Mouse (Mus musculus): ENCODE data around the gene Dstn. TPM values are rescaled to one million over a fixed set of nuclear protein-coding genes. Genes with fewer than 3 reads are reported as not detected.

The Dstn gene
- 227 and 275 TPM in 2 replicates for polyA plus RNA-seq (2012; rRNA removed)

DNA sequence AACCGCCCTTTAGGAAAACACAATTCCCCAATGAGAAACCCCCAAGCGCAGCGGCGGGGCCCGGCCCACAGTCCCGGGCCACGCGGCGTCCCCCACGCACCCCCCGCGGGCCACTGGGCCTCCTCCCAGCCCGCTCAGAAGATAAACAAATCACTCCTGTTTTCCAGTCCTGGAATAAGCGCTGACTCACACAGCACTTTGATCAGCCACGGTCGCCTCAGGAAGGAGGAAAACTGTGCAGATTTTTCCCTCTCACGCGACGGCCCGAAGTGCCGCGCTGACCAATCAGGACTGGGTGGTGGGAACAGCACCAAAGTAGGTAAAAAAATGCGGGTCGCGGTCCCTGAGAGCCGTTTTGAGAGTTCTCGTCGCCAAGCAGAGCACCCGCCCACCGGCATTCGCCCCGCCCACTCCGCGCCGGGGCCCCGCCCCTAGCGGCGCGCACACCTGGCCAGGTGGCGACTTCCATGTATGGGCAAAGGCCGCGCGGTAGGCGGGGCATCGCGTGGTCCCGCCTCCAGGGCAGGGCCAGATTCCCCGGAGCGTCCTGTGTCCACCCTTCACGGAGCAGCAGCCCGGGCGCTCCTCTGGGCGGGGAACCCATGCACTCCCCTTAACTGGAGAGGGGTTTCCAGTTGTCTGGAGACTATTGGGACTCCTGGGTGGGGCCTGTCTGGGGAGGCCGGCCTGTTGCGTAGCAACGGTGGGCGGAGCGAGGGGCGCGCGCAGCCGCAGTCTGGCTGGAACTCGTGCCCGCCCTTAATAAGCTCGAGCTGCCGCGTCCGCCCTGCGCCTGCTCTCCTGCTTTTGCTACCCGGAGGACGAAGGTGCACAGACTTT is at the start of gene Dstn:
TSS of gene Dstn (plus strand) at position 561 of the 840 bp plus-strand sequence.
- under 1% methylated on average over 71 of the region's 71 CpGs for WGBS

DNA sequence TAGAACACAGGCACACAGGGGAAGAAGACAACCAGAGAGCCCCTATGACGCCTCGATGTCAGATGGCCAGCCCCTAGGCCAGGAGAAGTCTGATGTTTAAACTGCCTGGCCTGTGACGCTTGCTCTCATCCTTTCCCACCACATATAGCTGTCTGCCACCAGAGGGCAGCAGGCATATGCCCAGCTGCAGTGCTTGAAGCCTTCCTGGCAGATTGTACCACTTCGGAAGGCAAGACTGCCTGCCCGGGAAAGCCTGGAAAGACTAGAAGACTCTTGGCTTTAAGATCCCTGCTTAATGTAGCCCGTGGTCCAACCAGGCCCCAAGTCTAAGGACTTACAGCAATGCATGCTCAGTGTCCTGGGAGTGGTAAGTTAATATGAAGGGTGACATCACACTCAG is 47.8 kb upstream of the Dstn start:
- peak; percentile 65 for DNase-seq (ENCODE audit: low read depth, low spot score)
- WGBS: 2% methylated on average over 6 of the region's 6 CpGs

More for the DNA sequence above, at the start of gene Dstn:
- no peak for DNase-seq (ENCODE audit: low read depth, low spot score)

DNA sequence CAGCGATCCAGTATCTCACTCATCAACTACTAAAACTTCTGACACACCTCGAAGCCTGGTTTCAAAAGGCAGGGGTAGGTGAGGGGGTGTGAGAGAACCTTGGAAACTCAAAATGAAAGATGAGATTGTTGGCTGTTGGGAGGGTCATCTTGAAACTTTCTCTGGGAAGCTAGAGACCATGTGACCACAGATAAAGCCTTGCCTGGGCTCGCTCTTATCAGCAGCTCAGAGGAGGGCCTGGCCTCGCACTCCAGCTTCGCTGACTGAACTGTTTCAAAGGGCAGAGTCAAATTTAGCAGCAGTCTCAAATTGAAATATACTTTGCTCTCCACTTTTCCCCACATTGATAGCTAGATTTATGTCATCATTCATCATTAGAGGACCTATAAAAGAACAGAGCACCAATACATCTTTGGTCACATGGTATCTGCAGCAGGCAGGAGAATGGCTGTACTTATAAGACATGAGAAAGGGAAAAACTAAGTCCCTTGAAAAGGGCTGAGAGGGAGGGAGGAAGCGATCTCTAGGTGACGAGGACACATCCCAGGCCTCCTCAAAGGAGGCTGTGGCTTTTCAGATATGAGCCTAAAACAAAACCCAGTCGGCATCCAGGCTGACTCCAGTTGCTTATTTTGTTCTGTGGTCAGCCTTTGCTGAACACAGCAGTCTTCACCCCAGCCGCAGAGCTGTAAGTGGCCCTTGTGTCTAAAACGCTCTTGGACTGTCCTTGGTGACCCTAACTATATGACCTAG is 44.0 kb upstream of the Dstn start:
- no peak for DNase-seq (ENCODE audit: low read depth, low spot score)
- 52% methylated on average over 10 of the region's 10 CpGs for WGBS

DNA sequence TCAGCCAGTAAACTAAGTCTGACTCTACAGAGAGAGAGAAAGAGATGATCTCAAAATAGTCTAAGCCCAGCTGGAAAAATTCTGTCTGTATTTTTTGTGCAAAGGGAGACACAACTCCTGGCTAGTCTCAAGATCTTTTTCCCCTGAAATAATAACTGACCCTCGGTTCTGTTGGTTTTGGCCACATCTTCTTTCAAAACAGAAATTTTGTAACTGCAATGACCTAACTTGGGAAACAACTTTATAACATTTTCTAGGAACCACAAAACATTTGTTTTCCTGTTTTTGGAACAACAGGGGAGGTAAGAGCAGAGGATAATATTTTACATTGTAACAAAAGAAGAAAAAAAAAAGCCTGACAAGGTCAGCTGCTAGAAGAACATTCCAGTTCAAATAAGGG is 39.1 kb upstream of the Dstn start:
- WGBS: 81% methylated on average over 1 of the region's 1 CpGs
- no peak for DNase-seq (ENCODE audit: low read depth, low spot score)

DNA sequence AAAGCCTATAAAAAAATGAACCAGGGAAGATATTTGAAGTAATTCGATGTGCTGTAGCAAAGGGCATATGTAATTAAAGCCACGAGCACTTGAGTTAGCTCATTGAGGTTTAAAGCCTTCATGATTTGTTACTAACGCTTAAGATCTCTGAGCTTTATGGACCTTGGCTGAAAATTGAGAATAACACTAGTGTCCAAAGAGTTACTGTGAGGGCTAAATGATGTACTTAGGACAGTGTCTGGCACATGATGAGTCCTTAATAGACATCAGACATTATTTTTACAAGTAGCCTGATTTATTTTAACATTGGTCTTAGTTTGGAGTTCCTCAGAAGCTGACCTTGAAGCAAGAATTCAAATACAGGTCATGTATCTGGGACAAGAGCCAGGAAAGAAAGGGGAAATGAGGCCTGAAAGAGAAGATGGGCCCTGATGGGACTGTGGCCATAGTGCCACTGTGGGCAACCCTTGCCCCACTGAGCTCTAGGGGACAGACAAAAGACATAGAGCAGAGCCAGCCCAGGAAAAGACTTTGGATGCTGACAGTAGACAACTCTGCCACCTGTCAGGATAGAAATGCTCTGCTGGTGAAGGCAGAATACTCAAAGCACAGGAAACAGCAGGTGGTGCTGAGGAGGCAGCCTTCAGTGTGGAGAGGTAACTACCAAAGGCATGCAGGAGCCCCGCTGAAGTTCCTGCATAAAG is 38.0 kb upstream of the Dstn start:
- 27% methylated on average over 4 of the region's 4 CpGs for WGBS
- DNase-seq (ENCODE audit: low read depth, low spot score): no peak

- no peak for DNase-seq (ENCODE audit: low read depth, low spot score)
Observed at GRCm38 (mm10) chr2:143879311-143879710, 35.8 kb upstream of the Dstn start.

DNA sequence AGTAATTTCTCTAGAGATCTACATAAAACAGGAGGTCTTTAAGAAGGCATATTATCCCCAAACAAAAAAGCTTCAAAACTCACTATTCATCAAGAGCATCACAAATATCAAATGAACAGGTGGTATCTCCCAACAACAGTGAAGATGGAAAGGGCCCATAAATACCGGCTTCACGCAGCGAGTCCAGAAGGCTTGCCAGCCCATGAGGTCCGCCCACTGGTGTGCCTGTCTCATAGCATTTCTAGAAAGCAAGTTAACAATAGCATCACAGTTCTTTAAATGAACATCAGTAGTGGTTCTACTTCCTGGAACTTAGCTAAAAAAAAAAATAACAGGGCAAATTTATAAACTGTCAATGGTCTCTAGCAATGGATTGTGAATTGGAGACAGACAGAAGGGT is 33.1 kb upstream of the Dstn start:
- no peak for DNase-seq (ENCODE audit: low read depth, low spot score)
- 89% methylated on average over 4 of the region's 4 CpGs for WGBS

More at GRCm38 (mm10) chr2:143879311-143879710, 35.8 kb upstream of the Dstn start:
- WGBS: 83% methylated on average over 6 of the region's 6 CpGs

- 90% methylated on average over 10 of the region's 10 CpGs for WGBS
- no peak for DNase-seq (ENCODE audit: low read depth, low spot score)
Observed at GRCm38 (mm10) chr2:143882606-143883288, 32.4 kb upstream of the Dstn start.

- WGBS: 54% methylated on average over 15 of the region's 15 CpGs
- DNase-seq (ENCODE audit: low read depth, low spot score): no peak
Observed at GRCm38 (mm10) chr2:143889131-143889859, 25.8 kb upstream of the Dstn start.

DNA sequence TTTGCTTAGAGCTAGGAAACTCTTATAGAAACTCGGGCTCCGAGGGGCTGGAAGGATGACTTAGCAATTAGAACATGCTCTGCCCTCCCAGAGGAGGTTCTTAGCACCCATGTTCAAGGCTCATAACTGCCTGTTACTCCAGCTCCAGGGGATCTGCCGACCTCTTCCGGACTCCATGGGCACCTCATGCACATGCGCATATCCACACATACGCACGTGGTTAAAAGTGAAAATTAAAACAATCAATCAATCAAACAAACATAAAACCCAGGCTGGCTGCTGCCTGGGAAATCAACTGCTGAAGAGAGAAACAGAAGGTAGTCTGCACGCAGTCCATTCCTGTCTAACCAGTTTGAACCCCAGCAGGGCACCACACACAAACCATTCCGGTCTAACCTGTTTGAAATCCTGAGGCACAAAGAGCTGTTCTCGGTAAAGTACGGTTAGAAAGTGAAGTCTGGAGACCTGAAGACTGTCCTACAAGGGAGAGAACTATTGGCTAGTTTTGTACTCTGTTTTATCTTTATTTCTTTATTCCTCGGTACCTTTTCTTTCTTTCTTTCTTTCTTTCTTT is 25.2 kb upstream of the Dstn start:
- no peak for DNase-seq (ENCODE audit: low read depth, low spot score)
- 27% methylated on average over 12 of the region's 12 CpGs for WGBS

- no peak for DNase-seq (ENCODE audit: low read depth, low spot score)
- WGBS: 90% methylated on average over 10 of the region's 10 CpGs
Observed at GRCm38 (mm10) chr2:143891302-143892048, 23.6 kb upstream of the Dstn start.

- no peak for DNase-seq (ENCODE audit: low read depth, low spot score)
- WGBS: 59% methylated on average over 9 of the region's 9 CpGs
Observed at GRCm38 (mm10) chr2:143899470-143900220, 15.5 kb upstream of the Dstn start.

- 38% methylated on average over 5 of the region's 5 CpGs for WGBS
- DNase-seq (ENCODE audit: low read depth, low spot score): no peak
Observed at GRCm38 (mm10) chr2:143900821-143901351, 14.2 kb upstream of the Dstn start.

DNA sequence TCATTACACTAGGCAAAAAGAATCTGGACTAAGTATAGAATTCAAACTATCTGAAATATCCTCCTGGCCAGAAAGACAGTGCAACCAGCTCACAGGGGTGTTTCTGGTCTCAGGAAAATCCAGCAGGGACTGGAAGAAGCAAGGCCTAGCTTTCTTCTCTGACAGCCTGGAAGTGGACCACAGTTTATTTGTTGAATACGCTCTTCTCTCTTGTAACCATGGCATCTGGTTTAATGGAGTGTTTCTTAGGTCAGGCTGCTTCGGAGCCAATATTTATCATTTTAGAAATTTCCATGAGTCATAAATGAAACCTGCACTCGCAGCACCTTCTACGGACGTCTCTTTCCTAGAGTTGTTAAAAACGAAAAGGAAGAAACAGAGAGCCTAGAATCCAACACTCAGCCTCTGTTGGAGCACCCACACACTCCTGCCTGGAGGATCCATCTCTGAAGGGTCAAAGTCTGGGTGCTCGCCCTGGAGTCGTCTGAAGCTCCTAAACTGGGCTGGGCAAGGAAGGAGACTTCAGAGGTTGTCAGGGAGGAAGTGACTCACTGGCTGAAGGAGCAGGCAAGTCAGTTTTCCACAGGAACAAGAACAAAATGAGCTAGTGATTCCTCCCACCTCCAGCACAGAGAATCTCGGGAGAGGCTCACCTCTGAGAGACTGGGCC is 11.6 kb upstream of the Dstn start:
- no peak for DNase-seq (ENCODE audit: low read depth, low spot score)
- WGBS: 12% methylated on average over 9 of the region's 9 CpGs

DNA sequence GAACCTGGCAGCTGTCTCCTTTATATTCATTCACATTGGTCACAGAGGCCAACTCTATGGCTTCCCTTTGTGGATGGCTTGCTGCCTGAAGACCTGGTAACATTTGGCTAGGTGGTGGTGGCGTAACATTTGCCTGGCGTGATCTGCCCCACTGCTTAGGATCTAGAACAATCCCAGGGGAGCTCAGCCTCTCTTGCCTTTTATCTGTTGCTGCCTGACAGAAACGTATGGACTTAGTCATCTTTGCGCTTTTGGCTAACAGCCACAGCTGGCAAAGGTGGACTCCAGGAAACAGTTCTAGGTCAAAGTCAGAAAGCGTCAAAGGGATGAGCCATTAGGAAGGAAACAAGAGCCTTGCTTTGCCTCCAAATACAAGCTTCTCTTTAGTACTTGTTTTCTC is 10.2 kb upstream of the Dstn start:
- 44% methylated on average over 5 of the region's 5 CpGs for WGBS
- no peak for DNase-seq (ENCODE audit: low read depth, low spot score)

DNA sequence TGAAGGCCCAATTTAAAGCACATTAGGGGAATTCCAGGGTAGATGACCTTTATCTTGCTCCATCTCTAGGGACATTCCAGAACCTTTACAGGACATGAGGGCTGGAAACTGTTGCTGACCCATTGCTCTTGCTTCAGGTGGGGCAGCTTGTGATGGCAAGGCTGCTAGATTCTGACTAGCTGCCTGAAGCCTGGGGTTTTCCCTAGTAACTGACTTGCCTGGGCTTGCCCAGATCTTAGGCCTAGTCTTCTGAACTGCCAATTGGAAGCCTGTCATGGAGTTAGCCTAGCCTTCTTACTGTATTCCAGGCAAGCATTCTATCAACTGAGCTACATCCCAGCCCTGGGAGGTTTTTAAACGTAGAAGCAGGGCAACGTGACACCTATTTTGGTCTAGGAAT is 5.9 kb upstream of the Dstn start:
- DNase-seq (ENCODE audit: low read depth, low spot score): no peak
- WGBS: 92% methylated on average over 2 of the region's 2 CpGs

DNA sequence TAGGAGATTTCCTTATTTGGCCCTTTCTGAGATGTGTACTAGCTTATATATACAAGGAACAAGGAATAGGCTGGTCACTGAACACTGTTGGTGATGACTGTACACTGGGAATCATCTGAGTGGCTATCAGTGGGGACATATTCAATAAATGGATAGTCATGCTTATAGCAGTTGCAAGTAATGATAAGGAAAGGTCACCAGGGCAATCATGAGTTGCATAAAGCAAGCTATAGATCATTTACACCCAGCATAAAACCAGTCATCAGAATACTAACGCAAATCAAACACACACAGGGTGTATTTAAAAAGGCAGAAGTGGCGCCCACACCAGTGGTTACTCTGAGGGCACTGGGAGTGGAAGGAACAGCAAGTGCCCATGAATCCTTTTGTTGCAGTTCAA is 2.9 kb upstream of the Dstn start:
- WGBS: 36% methylated on average over 2 of the region's 2 CpGs
- no peak for DNase-seq (ENCODE audit: low read depth, low spot score)
